Mouse (Mus musculus) stomach, embryonic 15.5 days (tissue): ENCODE measurements around the gene Carnmt1. TPM values are rescaled to one million over a fixed set of nuclear protein-coding genes. Genes with fewer than 3 reads are reported as not detected.

ENCODE experiments used
- ATAC-seq: fragments of 200-750 bp; cut with Nextera tagmentation; 2 replicates; pipeline ENCODE4 v1.8.0; 2017; ENCODE audit warnings: low read depth, moderate number of reproducible peaks, moderate TSS enrichment; ENCODE audit not compliant: insufficient read depth, low FRiP score
- H3K27ac ChIP-seq: fragments of 300-500 bp; sonication (generic); 2 replicates; pipeline ENCODE4 v1.5.1; 2015; ENCODE audit warnings: mild to moderate bottlenecking, inconsistent platforms
- H3K27me3 ChIP-seq: fragments of 300-500 bp; sonication (generic); replicated peaks from 2 replicates; pipeline ENCODE4 v1.6.1; 2015; ENCODE audit warnings: inconsistent platforms
- H3K36me3 ChIP-seq: fragments of 300-500 bp; sonication (generic); 2 replicates; pipeline ENCODE4 v1.6.1; 2015; ENCODE audit warnings: inconsistent platforms
- H3K4me1 ChIP-seq: fragments of 300-500 bp; sonication (generic); 2 replicates; pipeline ENCODE4 v1.6.1; 2015; ENCODE audit warnings: inconsistent platforms
- H3K4me2 ChIP-seq: fragments of 300-500 bp; sonication (generic); 2 replicates; pipeline ENCODE4 v1.6.1; 2015; ENCODE audit warnings: mild to moderate bottlenecking, inconsistent platforms
- H3K4me3 ChIP-seq: fragments of 300-500 bp; sonication (generic); replicated peaks from 2 replicates; pipeline ENCODE4 v1.5.1; 2015; ENCODE audit warnings: inconsistent platforms
- H3K9ac ChIP-seq: fragments of 300-500 bp; sonication (generic); 2 replicates; pipeline ENCODE4 v1.6.1; 2015; ENCODE audit warnings: inconsistent platforms
- H3K9me3 ChIP-seq: fragments of 300-500 bp; sonication (generic); 2 replicates; pipeline ENCODE4 v1.6.1; 2016; ENCODE audit warnings: inconsistent platforms
- WGBS: fragments of 180-500 bp; shearing (Covaris S2); methylation state at CpG from one replicate; pipeline ENCODE4 v1.1.7; 2015; 5-methylcytosine and 5-hydroxymethylcytosine counted together
- polyA plus RNA-seq: library from polyadenylated mRNA; unstranded; fragments of >200 nt; fragmentation: Nextera tagmentation; extraction: Ambion mirVana; gene quantifications from 2 replicates; pipeline ENCODE4 v1.2.1, GENCODE M21; 2015

The Carnmt1 gene
- polyA plus RNA-seq, 1 experiment from 2014 or later: 26.9 TPM

- Histone ChIP-seq H3K9me3 (no peaks in the 10 kb centered on the region), H3K27me3 (no peaks in the 10 kb centered on the region), H3K27ac (no peak overlapping the region), H3K4me2 (no peak overlapping the region), H3K36me3 (no peaks in the 10 kb centered on the region), H3K9ac (no peak overlapping the region), H3K4me1 (no peaks in the 10 kb centered on the region), H3K4me3 (no peak overlapping the region)
- no peak for ATAC-seq
- WGBS: 66% methylated on average over 4 of the region's 4 CpGs
Observed at GRCm38 (mm10) chr19:18643411-18643810, 27.2 kb upstream of the Carnmt1 start.

GRCm38 (mm10) chr19:18644084-18644483 is 26.5 kb upstream of the Carnmt1 start:
- WGBS: 73% methylated on average over 6 of the region's 6 CpGs
- Histone ChIP-seq H3K36me3 (no peaks in the 10 kb centered on the region), H3K9ac (no peak overlapping the region), H3K4me3 (no peak overlapping the region), H3K27me3 (no peaks in the 10 kb centered on the region), H3K9me3 (no peaks in the 10 kb centered on the region), H3K4me1 (no peaks in the 10 kb centered on the region), H3K27ac (no peak overlapping the region), H3K4me2 (no peak overlapping the region)
- ATAC-seq: peak; percentile 75

GRCm38 (mm10) chr19:18646397-18646796 is 24.2 kb upstream of the Carnmt1 start:
- H3K27ac ChIP-seq: no peak overlapping the region
- no peaks in the 10 kb centered on the region for H3K36me3 ChIP-seq
- H3K4me3 ChIP-seq: no peak overlapping the region
- no peaks in the 10 kb centered on the region for H3K4me1 ChIP-seq
- H3K27me3 ChIP-seq: no peaks in the 10 kb centered on the region
- no peaks in the 10 kb centered on the region for H3K9me3 ChIP-seq
- ATAC-seq: no peak
- no peak overlapping the region for H3K9ac ChIP-seq
- 65% methylated on average over 3 of the region's 3 CpGs for WGBS
- H3K4me2 ChIP-seq: no peak overlapping the region

- H3K4me3 ChIP-seq: no peak overlapping the region
- no peak overlapping the region for H3K9ac ChIP-seq
- H3K36me3 ChIP-seq: no peaks in the 10 kb centered on the region
- ATAC-seq: peak; percentile 66; the same call in 1 of the 2 replicates
- WGBS: 75% methylated on average over 5 of the region's 5 CpGs
- no peaks in the 10 kb centered on the region for H3K27me3 ChIP-seq
- no peak overlapping the region for H3K4me2 ChIP-seq
- no peaks in the 10 kb centered on the region for H3K4me1 ChIP-seq
- no peaks in the 10 kb centered on the region for H3K9me3 ChIP-seq
- no peak overlapping the region for H3K27ac ChIP-seq
Observed at GRCm38 (mm10) chr19:18646853-18647420, 23.6 kb upstream of the Carnmt1 start.

GRCm38 (mm10) chr19:18647775-18648557 is 22.6 kb upstream of the Carnmt1 start:
- no peak for ATAC-seq
- Histone ChIP-seq H3K9ac (no peak overlapping the region), H3K36me3 (no peaks in the 10 kb centered on the region), H3K4me3 (no peak overlapping the region), H3K27ac (no peak overlapping the region), H3K9me3 (no peaks in the 10 kb centered on the region), H3K27me3 (no peaks in the 10 kb centered on the region), H3K4me2 (no peak overlapping the region), H3K4me1 (no peaks in the 10 kb centered on the region)
- WGBS: 46% methylated on average over 9 of the region's 9 CpGs

- Histone ChIP-seq H3K27me3 (no peaks in the 10 kb centered on the region), H3K9ac (no peak overlapping the region), H3K4me1 (no peaks in the 10 kb centered on the region), H3K27ac (no peak overlapping the region), H3K4me3 (no peak overlapping the region), H3K9me3 (no peaks in the 10 kb centered on the region), H3K4me2 (no peak overlapping the region), H3K36me3 (no peaks in the 10 kb centered on the region)
- no peak for ATAC-seq
- 74% methylated on average over 6 of the region's 6 CpGs for WGBS
Observed at GRCm38 (mm10) chr19:18648558-18648945, 22.0 kb upstream of the Carnmt1 start.

- Histone ChIP-seq H3K4me3 (no peak overlapping the region), H3K9me3 (no peaks in the 10 kb centered on the region), H3K9ac (no peak overlapping the region), H3K36me3 (no peaks in the 10 kb centered on the region), H3K27ac (no peak overlapping the region), H3K4me2 (no peak overlapping the region), H3K27me3 (no peaks in the 10 kb centered on the region), H3K4me1 (no peaks in the 10 kb centered on the region)
- no peak for ATAC-seq
- 70% methylated on average over 4 of the region's 4 CpGs for WGBS
Observed at GRCm38 (mm10) chr19:18649955-18650354, 20.6 kb upstream of the Carnmt1 start.

- 72% methylated on average over 6 of the region's 6 CpGs for WGBS
- H3K36me3 ChIP-seq: no peaks in the 10 kb centered on the region
- H3K9ac ChIP-seq: no peak overlapping the region
Observed at GRCm38 (mm10) chr19:18650473-18650872, 20.1 kb upstream of the Carnmt1 start.

GRCm38 (mm10) chr19:18652592-18652991 is 18.0 kb upstream of the Carnmt1 start:
- Histone ChIP-seq H3K36me3 (no peaks in the 10 kb centered on the region), H3K4me3 (no peak overlapping the region), H3K9me3 (no peaks in the 10 kb centered on the region), H3K27ac (no peak overlapping the region), H3K4me1 (no peaks in the 10 kb centered on the region), H3K4me2 (no peak overlapping the region), H3K9ac (no peak overlapping the region), H3K27me3 (no peaks in the 10 kb centered on the region)
- 74% methylated on average over 4 of the region's 4 CpGs for WGBS
- ATAC-seq: no peak

More at GRCm38 (mm10) chr19:18650473-18650872, 20.1 kb upstream of the Carnmt1 start:
- Histone ChIP-seq H3K27ac (no peak overlapping the region), H3K4me3 (no peak overlapping the region), H3K4me2 (no peak overlapping the region), H3K9me3 (no peaks in the 10 kb centered on the region), H3K4me1 (no peaks in the 10 kb centered on the region), H3K27me3 (no peaks in the 10 kb centered on the region)
- no peak for ATAC-seq

- no peaks in the 10 kb centered on the region for H3K9me3 ChIP-seq
- H3K36me3 ChIP-seq: no peaks in the 10 kb centered on the region
- H3K9ac ChIP-seq: no peak overlapping the region
- H3K27ac ChIP-seq: no peak overlapping the region
- 77% methylated on average over 6 of the region's 6 CpGs for WGBS
- H3K27me3 ChIP-seq: no peaks in the 10 kb centered on the region
- no peaks in the 10 kb centered on the region for H3K4me1 ChIP-seq
- ATAC-seq: no peak
- H3K4me2 ChIP-seq: no peak overlapping the region
- H3K4me3 ChIP-seq: no peak overlapping the region
Observed at GRCm38 (mm10) chr19:18653058-18653457, 17.5 kb upstream of the Carnmt1 start.

GRCm38 (mm10) chr19:18654330-18654729 is 16.2 kb upstream of the Carnmt1 start:
- ATAC-seq: no peak
- Histone ChIP-seq H3K4me3 (no peak overlapping the region), H3K9ac (no peak overlapping the region), H3K27ac (no peak overlapping the region), H3K36me3 (no peaks in the 10 kb centered on the region), H3K9me3 (no peaks in the 10 kb centered on the region), H3K27me3 (no peaks in the 10 kb centered on the region), H3K4me2 (no peak overlapping the region), H3K4me1 (no peaks in the 10 kb centered on the region)
- WGBS: 84% methylated on average over 8 of the region's 8 CpGs

GRCm38 (mm10) chr19:18654984-18655383 is 15.6 kb upstream of the Carnmt1 start:
- H3K36me3 ChIP-seq: no peaks in the 10 kb centered on the region
- WGBS: 53% methylated on average over 5 of the region's 5 CpGs
- H3K27ac ChIP-seq: no peak overlapping the region

More at GRCm38 (mm10) chr19:18654984-18655383, 15.6 kb upstream of the Carnmt1 start:
- no peak overlapping the region for H3K4me3 ChIP-seq
- H3K9ac ChIP-seq: no peak overlapping the region
- ATAC-seq: no peak
- H3K27me3 ChIP-seq: no peaks in the 10 kb centered on the region
- no peak overlapping the region for H3K4me2 ChIP-seq
- H3K4me1 ChIP-seq: no peaks in the 10 kb centered on the region
- no peaks in the 10 kb centered on the region for H3K9me3 ChIP-seq
